Mouse (Mus musculus): ENCODE measurements around the gene Mgat2. TPM values are rescaled to one million over a fixed set of nuclear protein-coding genes. Genes with fewer than 3 reads are reported as not detected.
A peak's percentile ranks its signal among the peaks of the same experiment; 100 is the strongest.
"Not testable (repeated sequence)": the region's sequence is repeated elsewhere in the genome, so short reads cannot be mapped to it uniquely, and the experiment has no call there.

Mgat2 gene
- polyA plus RNA-seq, 1 experiment from 2014 or later: 37.0 TPM

DNA sequence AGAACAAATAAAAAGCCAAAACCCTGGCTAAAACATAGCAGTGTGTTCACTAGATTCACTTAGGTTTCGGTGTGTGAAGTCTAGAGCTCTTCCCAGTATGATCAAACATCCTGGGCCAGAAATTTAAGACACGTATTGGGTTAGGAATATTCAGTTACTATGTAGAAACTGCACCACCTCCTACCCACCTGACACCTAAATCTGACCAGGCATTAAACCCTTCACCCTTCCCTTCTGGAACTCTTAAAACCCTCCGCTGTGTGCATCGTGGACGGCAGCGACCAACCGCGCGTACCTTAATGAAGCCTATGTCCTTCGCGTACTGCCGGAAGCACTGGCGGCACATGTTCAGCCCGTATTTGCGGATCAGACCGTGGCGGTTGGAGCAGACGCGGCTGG is 25.6 kb upstream of the Mgat2 start:
- no peaks in the 10 kb centered on the region for H3K9me3 ChIP-seq (ENCODE audit: control insufficient read depth, low read length)
- peaks cover 3% of the 10 kb centered on the region; the same call in 1 of the 2 replicates for H3K4me1 ChIP-seq (ENCODE audit: control insufficient read depth, insufficient read depth, low read length)
- peak overlapping the region; percentile 96 for H3K9ac ChIP-seq (ENCODE audit: low read length)
- no peaks in the 10 kb centered on the region for H3K27me3 ChIP-seq (ENCODE audit: control insufficient read depth, insufficient read depth, low read length)
- peaks cover 2% of the 10 kb centered on the region; the same call in 1 of the 2 replicates for H3K36me3 ChIP-seq (ENCODE audit: control insufficient read depth, insufficient read depth, low read length)
- H3K4me3 ChIP-seq (ENCODE audit: low read depth, low read length): peak overlapping the region; percentile 70
- DNase-seq (ENCODE audit: low spot score) (no peak), ATAC-seq (ENCODE audit: insufficient read depth, low FRiP score, low TSS enrichment) (no peak)
- peak overlapping the region; percentile 87 for H3K27ac ChIP-seq (ENCODE audit: low read depth, low read length)
- peak overlapping the region; percentile 73 for H3K4me2 ChIP-seq (ENCODE audit: low read depth)
- WGBS: 1% methylated on average over 19 of the region's 19 CpGs

- peak; percentile 99 for ATAC-seq (ENCODE audit: insufficient read depth, low FRiP score, low TSS enrichment)
- under 1% methylated on average over 58 of the region's 68 CpGs for WGBS
These were observed 25.0 kb upstream of the Mgat2 start, which contains the start of gene Rps29 for GRCm38 (mm10) chr12:69158765-69159577. TSS of gene Rps29 (minus strand) at chr12:69159186.

DNA sequence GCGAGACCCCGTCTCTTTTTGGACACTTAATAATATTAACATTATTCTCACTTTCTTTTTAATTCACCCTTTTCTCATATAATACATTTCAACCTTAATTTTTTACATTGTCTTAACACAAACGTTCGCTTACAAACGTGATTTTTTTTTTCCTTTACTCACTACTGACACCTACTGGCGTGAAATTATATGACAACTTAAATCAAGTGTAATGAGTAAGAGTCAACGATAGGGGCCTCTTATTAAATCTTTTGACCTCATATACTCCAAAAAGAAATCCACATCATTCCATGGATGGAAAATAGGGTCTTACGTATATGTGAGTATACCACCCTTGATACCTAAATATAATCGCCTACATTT is 24.4 kb upstream of the Mgat2 start:
- 7% methylated on average over 9 of the region's 9 CpGs for WGBS
- H3K9me3 ChIP-seq (ENCODE audit: control insufficient read depth, low read length): no peaks in the 10 kb centered on the region
- no peak overlapping the region for H3K9ac ChIP-seq (ENCODE audit: low read length)
- no peak overlapping the region for H3K4me2 ChIP-seq (ENCODE audit: low read depth)
- DNase-seq (ENCODE audit: low spot score) (peak; percentile 63), ATAC-seq (ENCODE audit: insufficient read depth, low FRiP score, low TSS enrichment) (peak; percentile 0; the same call in 1 of the 2 replicates)
- no peak overlapping the region for H3K27ac ChIP-seq (ENCODE audit: low read depth, low read length)
- peaks cover 3% of the 10 kb centered on the region; the same call in 1 of the 2 replicates for H3K4me1 ChIP-seq (ENCODE audit: control insufficient read depth, insufficient read depth, low read length)
- no peak overlapping the region for H3K4me3 ChIP-seq (ENCODE audit: low read depth, low read length)
- H3K36me3 ChIP-seq (ENCODE audit: control insufficient read depth, insufficient read depth, low read length): peaks cover 2% of the 10 kb centered on the region; the same call in 1 of the 2 replicates
- H3K27me3 ChIP-seq (ENCODE audit: control insufficient read depth, insufficient read depth, low read length): no peaks in the 10 kb centered on the region

More at GRCm38 (mm10) chr12:69158765-69159577, 25.0 kb upstream of the Mgat2 start, which contains the start of gene Rps29:
- peak within 1 kb of the TSS; percentile 96 for H3K9ac ChIP-seq (ENCODE audit: low read length)
- H3K4me3 ChIP-seq (ENCODE audit: low read depth, low read length): peak within 1 kb of the TSS; percentile 70
- H3K4me1 ChIP-seq (ENCODE audit: control insufficient read depth, insufficient read depth, low read length); H3K36me3 ChIP-seq (ENCODE audit: control insufficient read depth, insufficient read depth, low read length); H3K9me3 ChIP-seq (ENCODE audit: control insufficient read depth, low read length); H3K27me3 ChIP-seq (ENCODE audit: control insufficient read depth, insufficient read depth, low read length): not testable (repeated sequence)
- DNase-seq (ENCODE audit: low spot score): peak; percentile 99
- peak within 1 kb of the TSS; percentile 73 for H3K4me2 ChIP-seq (ENCODE audit: low read depth)
- H3K27ac ChIP-seq (ENCODE audit: low read depth, low read length): peak within 1 kb of the TSS; percentile 87

DNA sequence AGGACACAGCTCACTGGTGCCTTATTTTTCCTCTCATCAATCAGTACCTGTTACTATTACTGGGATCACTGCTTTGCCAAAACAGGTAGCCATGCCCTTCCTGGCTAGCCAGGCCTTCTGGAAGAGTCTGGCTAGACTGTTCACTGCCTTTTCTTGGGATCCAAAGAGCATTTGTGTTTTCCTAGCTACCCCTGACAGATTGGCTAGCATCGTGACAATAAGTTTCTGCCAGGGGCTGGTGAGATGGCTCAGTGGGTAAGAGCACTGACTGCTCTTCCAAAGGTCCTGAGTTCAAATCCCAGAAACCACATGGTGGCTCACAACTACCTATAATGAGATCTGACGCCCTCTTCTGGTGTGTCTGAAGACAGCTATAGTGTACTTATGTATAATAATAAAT is 23.3 kb upstream of the Mgat2 start:
- not testable (repeated sequence) for H3K9me3 ChIP-seq (ENCODE audit: control insufficient read depth, low read length); H3K4me3 ChIP-seq (ENCODE audit: low read depth, low read length); H3K36me3 ChIP-seq (ENCODE audit: control insufficient read depth, insufficient read depth, low read length); H3K27me3 ChIP-seq (ENCODE audit: control insufficient read depth, insufficient read depth, low read length); H3K4me1 ChIP-seq (ENCODE audit: control insufficient read depth, insufficient read depth, low read length); H3K4me2 ChIP-seq (ENCODE audit: low read depth); DNase-seq (ENCODE audit: low spot score); ATAC-seq (ENCODE audit: insufficient read depth, low FRiP score, low TSS enrichment); H3K27ac ChIP-seq (ENCODE audit: low read depth, low read length); H3K9ac ChIP-seq (ENCODE audit: low read length)
- 82% methylated on average over 2 of the region's 2 CpGs for WGBS

DNA sequence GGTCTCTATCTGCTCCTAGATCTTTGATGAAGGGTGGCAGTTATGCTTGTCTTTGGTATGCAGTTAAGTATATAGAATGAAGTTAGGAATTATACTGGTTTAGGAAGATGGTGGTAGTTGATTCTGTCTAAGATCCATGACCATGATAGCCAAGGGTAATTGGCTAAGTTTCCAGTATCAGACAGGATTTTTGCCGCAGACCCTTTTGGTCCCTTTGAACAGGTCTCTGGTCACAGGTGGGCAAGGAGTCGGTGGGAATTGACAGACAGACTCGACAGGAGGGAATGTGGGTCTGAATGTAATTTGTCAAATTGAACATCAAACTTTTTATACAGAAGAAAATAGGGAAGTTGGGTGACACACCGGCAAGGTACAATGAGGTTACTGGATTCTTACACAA is 20.4 kb upstream of the Mgat2 start:
- not testable (repeated sequence) for H3K9ac ChIP-seq (ENCODE audit: low read length); H3K27me3 ChIP-seq (ENCODE audit: control insufficient read depth, insufficient read depth, low read length); H3K27ac ChIP-seq (ENCODE audit: low read depth, low read length); H3K4me2 ChIP-seq (ENCODE audit: low read depth); ATAC-seq (ENCODE audit: insufficient read depth, low FRiP score, low TSS enrichment); H3K36me3 ChIP-seq (ENCODE audit: control insufficient read depth, insufficient read depth, low read length); H3K9me3 ChIP-seq (ENCODE audit: control insufficient read depth, low read length); H3K4me1 ChIP-seq (ENCODE audit: control insufficient read depth, insufficient read depth, low read length); H3K4me3 ChIP-seq (ENCODE audit: low read depth, low read length); DNase-seq (ENCODE audit: low spot score)
- 87% methylated on average over 4 of the region's 4 CpGs for WGBS

GRCm38 (mm10) chr12:69164904-69165303 is 19.1 kb upstream of the Mgat2 start:
- no peak overlapping the region for H3K9ac ChIP-seq (ENCODE audit: low read length)
- no peak overlapping the region for H3K4me3 ChIP-seq (ENCODE audit: low read depth, low read length)
- DNase-seq (ENCODE audit: low spot score) (no peak), ATAC-seq (ENCODE audit: insufficient read depth, low FRiP score, low TSS enrichment) (no peak)
- no peak overlapping the region for H3K27ac ChIP-seq (ENCODE audit: low read depth, low read length)
- H3K27me3 ChIP-seq (ENCODE audit: control insufficient read depth, insufficient read depth, low read length): no peaks in the 10 kb centered on the region
- H3K9me3 ChIP-seq (ENCODE audit: control insufficient read depth, low read length): no peaks in the 10 kb centered on the region
- 60% methylated on average over 3 of the region's 3 CpGs for WGBS
- H3K4me2 ChIP-seq (ENCODE audit: low read depth): no peak overlapping the region
- H3K36me3 ChIP-seq (ENCODE audit: control insufficient read depth, insufficient read depth, low read length): no peaks in the 10 kb centered on the region
- no peaks in the 10 kb centered on the region for H3K4me1 ChIP-seq (ENCODE audit: control insufficient read depth, insufficient read depth, low read length)

DNA sequence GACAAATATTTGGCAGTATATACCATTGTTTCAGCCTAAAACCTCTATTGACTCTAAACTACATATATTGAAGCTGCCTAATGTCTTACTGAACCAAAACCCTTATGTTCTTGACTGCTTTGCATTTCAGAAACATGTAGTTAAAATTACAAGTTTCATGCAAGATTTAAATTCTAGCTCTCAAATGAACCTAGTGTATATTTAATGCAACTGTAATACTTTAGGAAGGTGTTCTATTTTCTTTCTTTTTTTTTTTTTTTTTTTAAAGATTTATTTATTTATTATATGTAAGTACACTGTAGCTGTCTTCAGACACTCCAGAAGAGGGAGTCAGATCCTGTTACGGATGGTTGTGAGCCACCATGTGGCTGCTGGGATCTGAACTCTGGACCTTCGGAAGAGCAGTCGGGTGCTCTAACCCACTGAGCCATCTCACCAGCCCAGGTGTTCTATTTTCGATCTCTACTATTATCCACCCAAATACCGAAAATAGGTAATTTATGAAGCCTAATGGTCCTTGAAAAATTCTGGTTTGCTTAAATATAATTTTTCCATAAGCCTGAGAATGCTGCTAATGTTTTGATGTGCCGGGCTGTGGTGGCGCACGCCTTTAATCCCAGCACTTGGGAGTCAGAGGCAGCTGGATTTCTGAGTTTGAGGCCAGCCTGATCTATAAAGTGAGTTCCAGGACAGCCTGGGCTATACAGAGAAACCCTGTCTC is 16.9 kb upstream of the Mgat2 start:
- H3K9ac ChIP-seq (ENCODE audit: low read length); H3K27me3 ChIP-seq (ENCODE audit: control insufficient read depth, insufficient read depth, low read length); H3K36me3 ChIP-seq (ENCODE audit: control insufficient read depth, insufficient read depth, low read length); H3K4me1 ChIP-seq (ENCODE audit: control insufficient read depth, insufficient read depth, low read length); H3K27ac ChIP-seq (ENCODE audit: low read depth, low read length); DNase-seq (ENCODE audit: low spot score); H3K4me3 ChIP-seq (ENCODE audit: low read depth, low read length); H3K9me3 ChIP-seq (ENCODE audit: control insufficient read depth, low read length); H3K4me2 ChIP-seq (ENCODE audit: low read depth); ATAC-seq (ENCODE audit: insufficient read depth, low FRiP score, low TSS enrichment): not testable (repeated sequence)
- 67% methylated on average over 8 of the region's 8 CpGs for WGBS

- H3K4me1 ChIP-seq (ENCODE audit: control insufficient read depth, insufficient read depth, low read length): no peaks in the 10 kb centered on the region
- no peaks in the 10 kb centered on the region for H3K36me3 ChIP-seq (ENCODE audit: control insufficient read depth, insufficient read depth, low read length)
- H3K27me3 ChIP-seq (ENCODE audit: control insufficient read depth, insufficient read depth, low read length): no peaks in the 10 kb centered on the region
- no peaks in the 10 kb centered on the region for H3K9me3 ChIP-seq (ENCODE audit: control insufficient read depth, low read length)
- H3K27ac ChIP-seq (ENCODE audit: low read depth, low read length): no peak overlapping the region
- ATAC-seq (ENCODE audit: insufficient read depth, low FRiP score, low TSS enrichment) (peak; percentile 55), DNase-seq (ENCODE audit: low spot score) (no peak)
- WGBS: 9% methylated on average over 18 of the region's 18 CpGs
- H3K9ac ChIP-seq (ENCODE audit: low read length): peak overlapping the region; percentile 66
- H3K4me3 ChIP-seq (ENCODE audit: low read depth, low read length): peak overlapping the region; percentile 73
- H3K4me2 ChIP-seq (ENCODE audit: low read depth): peak overlapping the region; percentile 71
These were observed 16.1 kb upstream of the Mgat2 start for GRCm38 (mm10) chr12:69167656-69168460.

Data from neural tube, embryonic 11.5 days (tissue).